Mouse (Mus musculus) kidney, embryonic 15.5 days (tissue): ENCODE data around the gene Ubd. TPM values are rescaled to one million over a fixed set of nuclear protein-coding genes. Genes with fewer than 3 reads are reported as not detected.
"Not testable (repeated sequence)": the region's sequence is repeated elsewhere in the genome, so short reads cannot be mapped to it uniquely, and the experiment has no call there.

Source experiments
- ATAC-seq: fragments of 200-750 bp; cut with Nextera tagmentation; replicated peaks from 2 replicates; pipeline ENCODE4 v1.8.0; 2017; ENCODE audit warnings: moderate TSS enrichment; ENCODE audit not compliant: low FRiP score
- H3K27ac ChIP-seq: fragments of 300-500 bp; sonication (generic); 2 replicates; pipeline ENCODE4 v1.5.1; 2015; ENCODE audit warnings: mild to moderate bottlenecking, inconsistent platforms
- H3K27me3 ChIP-seq: fragments of 300-500 bp; sonication (generic); 2 replicates; pipeline ENCODE4 v1.6.1; 2015; ENCODE audit warnings: inconsistent platforms
- H3K36me3 ChIP-seq: fragments of 300-500 bp; sonication (generic); 2 replicates; pipeline ENCODE4 v1.6.1; 2015; ENCODE audit warnings: inconsistent platforms
- H3K4me1 ChIP-seq: fragments of 300-500 bp; sonication (generic); 2 replicates; pipeline ENCODE4 v1.6.1; 2015; ENCODE audit warnings: inconsistent platforms
- H3K4me2 ChIP-seq: fragments of 300-500 bp; sonication (generic); 2 replicates; pipeline ENCODE4 v1.6.1; 2015; ENCODE audit warnings: moderate library complexity, mild to moderate bottlenecking, inconsistent platforms
- H3K4me3 ChIP-seq: fragments of 300-500 bp; sonication (generic); replicated peaks from 2 replicates; pipeline ENCODE4 v1.5.1; 2015; ENCODE audit warnings: mild to moderate bottlenecking, inconsistent platforms
- H3K9ac ChIP-seq: fragments of 300-500 bp; sonication (generic); 2 replicates; pipeline ENCODE4 v1.6.1; 2015; ENCODE audit warnings: mild to moderate bottlenecking, inconsistent platforms
- H3K9me3 ChIP-seq: fragments of 300-500 bp; sonication (generic); replicated peaks from 2 replicates; pipeline ENCODE4 v1.6.1; 2016; ENCODE audit warnings: inconsistent platforms
- WGBS: fragments of 180-500 bp; shearing (Covaris S2); methylation state at CpG from one replicate; pipeline ENCODE4 v1.1.7; 2015; ENCODE audit warnings: mixed read lengths; 5-methylcytosine and 5-hydroxymethylcytosine counted together
- polyA plus RNA-seq: library from polyadenylated mRNA; unstranded; fragments of >200 nt; fragmentation: Nextera tagmentation; extraction: Ambion mirVana; gene quantifications from 2 replicates; pipeline ENCODE4 v1.2.1, GENCODE M21; 2015

The Ubd gene
- polyA plus RNA-seq, 1 experiment from 2014 or later: not detected

- no peak within 1 kb of the TSS for H3K9ac ChIP-seq
- ATAC-seq: no peak
- H3K4me2 ChIP-seq: no peak within 1 kb of the TSS
- H3K36me3 ChIP-seq: no peaks in the 10 kb centered on the region
- 74% methylated on average over 3 of the region's 3 CpGs for WGBS
- no peak within 1 kb of the TSS for H3K27ac ChIP-seq
- no peaks in the 10 kb centered on the region; the same call in 1 of the 2 replicates for H3K9me3 ChIP-seq
- no peaks in the 10 kb centered on the region for H3K4me1 ChIP-seq
- H3K4me3 ChIP-seq: no peak within 1 kb of the TSS
- peaks cover 25% of the 10 kb centered on the region for H3K27me3 ChIP-seq
Measured at GRCm38 (mm10) chr17:37213018-37213417, 19.3 kb downstream of the Ubd start, which contains the start of gene Olfr95. Olfr95 (minus strand) TSS chr17:37213118.

- no peak overlapping the region for H3K9ac ChIP-seq
- H3K36me3 ChIP-seq: no peaks in the 10 kb centered on the region
- no peaks in the 10 kb centered on the region; the same call in 1 of the 2 replicates for H3K9me3 ChIP-seq
- H3K4me2 ChIP-seq: no peak overlapping the region
- WGBS: 78% methylated on average over 3 of the region's 3 CpGs
- no peaks in the 10 kb centered on the region for H3K4me1 ChIP-seq
- ATAC-seq: no peak
- H3K27me3 ChIP-seq: peaks cover 7% of the 10 kb centered on the region; the same call in 1 of the 2 replicates
- no peak overlapping the region for H3K4me3 ChIP-seq
- H3K27ac ChIP-seq: no peak overlapping the region
Measured at GRCm38 (mm10) chr17:37218486-37218885, 24.8 kb downstream of the Ubd start.

GRCm38 (mm10) chr17:37219846-37220245 lies 26.2 kb downstream of the Ubd start, which contains the start of gene Olfr96:
Olfr96 (plus strand) TSS chr17:37220146.
- Histone ChIP-seq H3K36me3 (no peaks in the 10 kb centered on the region), H3K4me3 (no peak within 1 kb of the TSS), H3K4me2 (no peak within 1 kb of the TSS), H3K9me3 (no peaks in the 10 kb centered on the region; the same call in 1 of the 2 replicates), H3K9ac (no peak within 1 kb of the TSS), H3K27me3 (peaks cover 7% of the 10 kb centered on the region; the same call in 1 of the 2 replicates), H3K4me1 (no peaks in the 10 kb centered on the region), H3K27ac (no peak within 1 kb of the TSS)
- 57% methylated on average over 4 of the region's 4 CpGs for WGBS
- no peak for ATAC-seq

GRCm38 (mm10) chr17:37221879-37222278 lies 28.2 kb downstream of the Ubd start:
- Histone ChIP-seq H3K27me3 (peaks cover 7% of the 10 kb centered on the region; the same call in 1 of the 2 replicates), H3K4me2 (no peak overlapping the region), H3K4me3 (no peak overlapping the region), H3K4me1 (no peaks in the 10 kb centered on the region), H3K36me3 (no peaks in the 10 kb centered on the region), H3K27ac (no peak overlapping the region), H3K9me3 (no peaks in the 10 kb centered on the region; the same call in 1 of the 2 replicates), H3K9ac (no peak overlapping the region)
- ATAC-seq: no peak
- 24% methylated on average over 1 of the region's 1 CpGs for WGBS

GRCm38 (mm10) chr17:37237230-37237629 lies 43.5 kb downstream of the Ubd start, which contains the start of gene Olfr97:
Olfr97 (minus strand) TSS chr17:37237330.
- not testable (repeated sequence) for H3K27ac ChIP-seq, H3K4me2 ChIP-seq, H3K27me3 ChIP-seq, H3K4me3 ChIP-seq, H3K36me3 ChIP-seq, H3K9ac ChIP-seq, H3K4me1 ChIP-seq, ATAC-seq, H3K9me3 ChIP-seq
- WGBS: 88% methylated on average over 2 of the region's 2 CpGs

GRCm38 (mm10) chr17:37242198-37242597 lies 48.5 kb downstream of the Ubd start:
- no peaks in the 10 kb centered on the region for H3K9me3 ChIP-seq
- no peak overlapping the region for H3K9ac ChIP-seq
- no peak overlapping the region for H3K27ac ChIP-seq
- no peak overlapping the region for H3K4me2 ChIP-seq
- no peaks in the 10 kb centered on the region for H3K36me3 ChIP-seq
- H3K27me3 ChIP-seq: no peaks in the 10 kb centered on the region
- no peak for ATAC-seq
- 48% methylated on average over 3 of the region's 3 CpGs for WGBS
- H3K4me3 ChIP-seq: no peak overlapping the region
- H3K4me1 ChIP-seq: no peaks in the 10 kb centered on the region

Other genes starting within 250 kb of the Ubd start
- gene Ppp1r11, start 242.2 kb upstream of the Ubd start, polyA plus RNA-seq: 115 and 127 TPM in 2 replicates
- gene Znrd1, start 235.3 kb upstream of the Ubd start, polyA plus RNA-seq: 93.2 and 95.6 TPM in 2 replicates
- gene Znrd1as, start 235.3 kb upstream of the Ubd start, polyA plus RNA-seq: 6.6 and 6.7 TPM in 2 replicates
- gene 2410137M14Rik, start 212.7 kb upstream of the Ubd start, polyA plus RNA-seq: not detected in 2 replicates
- 0.44 TPM in 2 replicates for gene H2-M5, start 204.4 kb upstream of the Ubd start, polyA plus RNA-seq
- 61.1 and 69.4 TPM in 2 replicates for gene Zfp57, start 192.7 kb upstream of the Ubd start, polyA plus RNA-seq
- 0.09 TPM in 1 of 2 replicates, not detected in the other for gene Mog, start 170.5 kb upstream of the Ubd start, polyA plus RNA-seq
- 6.0 and 8.3 TPM in 2 replicates for gene Gabbr1, start 147.9 kb upstream of the Ubd start, polyA plus RNA-seq
- gene Olfr90, start 105.4 kb upstream of the Ubd start, polyA plus RNA-seq: 0.05 TPM in 1 of 2 replicates, not detected in the other
- not detected in 2 replicates for gene Olfr91, start 95.6 kb upstream of the Ubd start, polyA plus RNA-seq
- not detected in 2 replicates for gene Olfr92, start 73.8 kb upstream of the Ubd start, polyA plus RNA-seq
- not detected in 2 replicates for gene Olfr93, start 32.4 kb upstream of the Ubd start, polyA plus RNA-seq
- not detected in 2 replicates for gene Olfr94, start 7.1 kb downstream of the Ubd start, polyA plus RNA-seq
- gene Olfr95, start 19.2 kb downstream of the Ubd start, polyA plus RNA-seq: not detected in 2 replicates
- not detected in 2 replicates for gene Olfr96, start 26.3 kb downstream of the Ubd start, polyA plus RNA-seq
- not detected in 2 replicates for gene Olfr97, start 43.4 kb downstream of the Ubd start, polyA plus RNA-seq
- not detected in 2 replicates for gene Olfr98, start 69.9 kb downstream of the Ubd start, polyA plus RNA-seq
- gene H2-M3, start 76.3 kb downstream of the Ubd start, polyA plus RNA-seq: 1.5 and 1.8 TPM in 2 replicates
- not detected in 2 replicates for gene Olfr99, start 89.6 kb downstream of the Ubd start, polyA plus RNA-seq
- not detected in 2 replicates for gene Olfr101, start 110.4 kb downstream of the Ubd start, polyA plus RNA-seq
- gene Olfr102, start 123.2 kb downstream of the Ubd start, polyA plus RNA-seq: not detected in 2 replicates
- gene Olfr103, start 145.8 kb downstream of the Ubd start, polyA plus RNA-seq: not detected in 2 replicates
- not detected in 2 replicates for gene Olfr104-ps, start 165.7 kb downstream of the Ubd start, polyA plus RNA-seq
- gene Olfr105-ps, start 185.1 kb downstream of the Ubd start, polyA plus RNA-seq: not detected in 2 replicates
- gene Olfr106-ps, start 196.5 kb downstream of the Ubd start, polyA plus RNA-seq: not detected in 2 replicates
- gene Olfr107, start 205.3 kb downstream of the Ubd start, polyA plus RNA-seq: not detected in 2 replicates